Comparison of ENCODE assay signal across 8 mouse cellular contexts in genomic region chr6:48840371-48840969, GRCm38 (mm10). TPM values are rescaled to one million over a fixed set of nuclear protein-coding genes. Genes with fewer than 3 reads are reported as not detected.
DNase-seq lines count a peak whose midpoint lies in the region; ATAC-seq and TF ChIP-seq lines count a peak whose summit lies in the region.

TSS of gene Tmem176a (plus strand) at chr6:48840919.

- peak within 1 kb of the TSS; percentile 39 for H3K4me3 ChIP-seq in left cerebral cortex, adult 2 months
- H3K4me3 ChIP-seq in brown adipose tissue, adult 24 weeks (ENCODE audit: insufficient read depth, low read depth, low read length), result peak within 1 kb of the TSS; percentile 63
- peak within 1 kb of the TSS; percentile 52 for H3K4me3 ChIP-seq in intestine, embryonic 15.5 days (replicated peaks)
- peak within 1 kb of the TSS; percentile 56 for H3K4me3 ChIP-seq in liver, adult 2 months (ENCODE audit: insufficient read depth, low read depth, low read length)
- H3K4me3 ChIP-seq in midbrain, embryonic 15.5 days, result peak within 1 kb of the TSS; percentile 41

- no peaks in the 10 kb centered on the region for H3K9me3 ChIP-seq in intestine, embryonic 15.5 days
- no peaks in the 10 kb centered on the region for H3K9me3 ChIP-seq in midbrain, embryonic 15.5 days

- no peaks in the 10 kb centered on the region for H3K27me3 ChIP-seq in intestine, embryonic 15.5 days (replicated peaks)
- H3K27me3 ChIP-seq in liver, adult 2 months (ENCODE audit: control insufficient read depth, insufficient read depth, low read length), result no peaks in the 10 kb centered on the region
- no peaks in the 10 kb centered on the region for H3K27me3 ChIP-seq in midbrain, embryonic 15.5 days (replicated peaks)

- peak within 1 kb of the TSS; percentile 55 for H3K9ac ChIP-seq in intestine, embryonic 15.5 days
- H3K9ac ChIP-seq in liver, adult 2 months (ENCODE audit: low read depth, low read length), result peak within 1 kb of the TSS; percentile 84
- peak within 1 kb of the TSS; percentile 46 for H3K9ac ChIP-seq in midbrain, embryonic 15.5 days

- H3K36me3 ChIP-seq in intestine, embryonic 15.5 days, result peaks cover 34% of the 10 kb centered on the region
- peaks cover 14% of the 10 kb centered on the region; the same call in 1 of the 2 replicates for H3K36me3 ChIP-seq in liver, adult 2 months (ENCODE audit: control insufficient read depth, insufficient read depth, low read length)
- no peaks in the 10 kb centered on the region for H3K36me3 ChIP-seq in midbrain, embryonic 15.5 days (replicated peaks)

- H3K4me1 ChIP-seq in brown adipose tissue, adult 24 weeks (ENCODE audit: control insufficient read depth, insufficient read depth, insufficient read length, low read length), result no peaks in the 10 kb centered on the region
- H3K4me1 ChIP-seq in intestine, embryonic 15.5 days (replicated peaks), result peaks cover 29% of the 10 kb centered on the region
- peaks cover 17% of the 10 kb centered on the region for H3K4me1 ChIP-seq in liver, adult 2 months (ENCODE audit: control insufficient read depth, insufficient read depth, low read length)
- H3K4me1 ChIP-seq in midbrain, embryonic 15.5 days, result peaks cover 29% of the 10 kb centered on the region

- TF ChIP-seq CTCF in left cerebral cortex, adult 2 months (IDR thresholded peaks at IDR 0.05), result no peak
- TF ChIP-seq CTCF in liver, adult 2 months (IDR thresholded peaks at IDR 0.05; ENCODE audit: low read depth, low read length), result no peak

- no peak for TF ChIP-seq POLR2A in liver, adult 2 months (IDR thresholded peaks at IDR 0.05; ENCODE audit: extremely low read depth, insufficient read depth, low read length)

- H3K79me2 ChIP-seq in liver, adult 2 months (ENCODE audit: control insufficient read depth, insufficient read depth, low read length), result peaks cover 14% of the 10 kb centered on the region; the same call in 1 of the 2 replicates

- peak; percentile 28; the same call in 1 of the 2 replicates for ATAC-seq in granulocyte monocyte progenitor cell, adult 5-6 weeks (replicated peaks; ENCODE audit: poor library complexity, severe bottlenecking)
- peak; percentile 62 for ATAC-seq in intestine, embryonic 15.5 days
- peak; percentile 37 for ATAC-seq in midbrain, embryonic 15.5 days (replicated peaks)

- intact Hi-C loops in left cerebral cortex, adult 2 months (cut with DNase I), result no loop called here

- 5% methylated on average over 7 of the region's 7 CpGs for WGBS in intestine, embryonic 15.5 days
- 4% methylated on average over 7 of the region's 7 CpGs for WGBS in liver, adult 2 months
- 24% methylated on average over 7 of the region's 7 CpGs for WGBS in midbrain, embryonic 15.5 days

- peak within 1 kb of the TSS; percentile 85 for H3K4me2 ChIP-seq in intestine, embryonic 15.5 days (replicated peaks)
- H3K4me2 ChIP-seq in midbrain, embryonic 15.5 days, result peak within 1 kb of the TSS; percentile 58

- H3K27ac ChIP-seq in left cerebral cortex, adult 2 months, result peak within 1 kb of the TSS; percentile 77
- peak within 1 kb of the TSS; percentile 58 for H3K27ac ChIP-seq in brown adipose tissue, adult 24 weeks (replicated peaks; ENCODE audit: low read depth, low read length)
- peak within 1 kb of the TSS; percentile 96 for H3K27ac ChIP-seq in intestine, embryonic 15.5 days
- H3K27ac ChIP-seq in liver, adult 2 months (replicated peaks; ENCODE audit: insufficient read depth, low read depth, low read length), result peak within 1 kb of the TSS; percentile 77
- H3K27ac ChIP-seq in midbrain, embryonic 15.5 days, result peak within 1 kb of the TSS; percentile 78

- DNase-seq in left cerebral cortex, adult 2 months (ENCODE audit: extremely low spot score in 1 of 2, low spot score in 2 of 2), result no peak
- no peak for DNase-seq in left cerebral cortex, adult 9 months (ENCODE audit: low spot score in 2 of 2)
- no peak for DNase-seq in liver, adult 2 months (ENCODE audit: extremely low read depth, low read depth, low spot score)
- no peak for DNase-seq in natural killer cell, adult 2 months (ENCODE audit: low spot score in 2 of 2)

RNA-seq across cellular contexts. Expression of gene Tmem176a, which starts in this region (rescaled TPM):
- total RNA-seq in left cerebral cortex, adult 2 months (2021), result 10 to 100 TPM; 27.9 to 34.0 TPM
- 6.5 and 13.7 TPM in 2 replicates for polyA plus RNA-seq in brown adipose tissue, adult 24 weeks (2012; ENCODE audit: insufficient read depth, insufficient read length, missing spikeins)
- 36.2 and 69.4 TPM in 2 replicates for total RNA-seq in granulocyte monocyte progenitor cell, adult 5-6 weeks (2014; fragmentation: Nextera tagmentation)
- total RNA-seq in granulocyte monocyte progenitor cell, adult 5-6 weeks (2017), result 18.9 and 45.3 TPM in 2 replicates
- polyA plus RNA-seq in intestine, embryonic 15.5 days (2015; fragmentation: Nextera tagmentation; extraction: Ambion mirVana), result 140 and 159 TPM in 2 replicates
- total RNA-seq in liver, adult 2 months (2014; rRNA removed), result 71.4 and 98.0 TPM in 2 replicates
- polyA plus RNA-seq in liver, adult 2 months (2012; rRNA removed), result 225 and 241 TPM in 2 replicates
- 15.0 and 16.1 TPM in 2 replicates for polyA plus RNA-seq in midbrain, embryonic 15.5 days (2015; fragmentation: Nextera tagmentation; extraction: Ambion mirVana)
